Mouse (Mus musculus): ENCODE data around the gene Ap3d1.
A peak's percentile ranks its signal among the peaks of the same experiment; 100 is the strongest.

The Ap3d1 gene

GRCm38 (mm10) chr10:80668614-80669013 is 73.5 kb downstream of the Ap3d1 start:
- no peak for DNase-seq (ENCODE audit: extremely low spot score, low spot score)

- no peak for DNase-seq (ENCODE audit: extremely low spot score, low spot score)
These were observed 75.1 kb downstream of the Ap3d1 start for GRCm38 (mm10) chr10:80666837-80667412.

- DNase-seq (ENCODE audit: extremely low spot score, low spot score), result no peak
These were observed 75.9 kb downstream of the Ap3d1 start for GRCm38 (mm10) chr10:80665981-80666733.

- DNase-seq (ENCODE audit: extremely low spot score, low spot score), result no peak
These were observed 76.6 kb downstream of the Ap3d1 start for GRCm38 (mm10) chr10:80665459-80665858.

- DNase-seq (ENCODE audit: extremely low spot score, low spot score), result no peak
These were observed 77.1 kb downstream of the Ap3d1 start for GRCm38 (mm10) chr10:80665016-80665380.

- no peak for DNase-seq (ENCODE audit: extremely low spot score, low spot score)
These were observed 77.7 kb downstream of the Ap3d1 start for GRCm38 (mm10) chr10:80664197-80665015.

- DNase-seq (ENCODE audit: extremely low spot score, low spot score), result no peak
These were observed 78.4 kb downstream of the Ap3d1 start for GRCm38 (mm10) chr10:80663485-80664196.

GRCm38 (mm10) chr10:80661149-80661548 is 80.9 kb downstream of the Ap3d1 start:
- DNase-seq (ENCODE audit: extremely low spot score, low spot score), result peak; percentile 43

- peak; percentile 80 for DNase-seq (ENCODE audit: extremely low spot score, low spot score)
These were observed 82.9 kb downstream of the Ap3d1 start for GRCm38 (mm10) chr10:80659213-80659612.

GRCm38 (mm10) chr10:80658841-80659202 is 83.2 kb downstream of the Ap3d1 start:
- no peak for DNase-seq (ENCODE audit: extremely low spot score, low spot score)

- DNase-seq (ENCODE audit: extremely low spot score, low spot score), result no peak
These were observed 83.7 kb downstream of the Ap3d1 start for GRCm38 (mm10) chr10:80658194-80658840.

All from neural tube, embryonic 10.5 days (tissue).